Mouse (Mus musculus) testis, adult 2 months (tissue): ENCODE results near the gene Zc3h7b.

ENCODE experiments used
- CTCF ChIP-seq: fragments of 200-500 bp; IDR thresholded peaks from 2 replicates; pipeline ENCODE4 v1.5.1; 2012; ENCODE audit warnings: low read depth, mild to moderate bottlenecking, inconsistent platforms, low read length, moderate library complexity; ENCODE audit not compliant: control insufficient read depth, insufficient read depth, insufficient replicate concordance
- POLR2A ChIP-seq: fragments of 200-500 bp; IDR thresholded peaks from 2 replicates; pipeline ENCODE4 v1.6.1; 2012; ENCODE audit warnings: low read depth, mild to moderate bottlenecking, inconsistent platforms, low read length, moderate library complexity; ENCODE audit not compliant: control insufficient read depth

DNA sequence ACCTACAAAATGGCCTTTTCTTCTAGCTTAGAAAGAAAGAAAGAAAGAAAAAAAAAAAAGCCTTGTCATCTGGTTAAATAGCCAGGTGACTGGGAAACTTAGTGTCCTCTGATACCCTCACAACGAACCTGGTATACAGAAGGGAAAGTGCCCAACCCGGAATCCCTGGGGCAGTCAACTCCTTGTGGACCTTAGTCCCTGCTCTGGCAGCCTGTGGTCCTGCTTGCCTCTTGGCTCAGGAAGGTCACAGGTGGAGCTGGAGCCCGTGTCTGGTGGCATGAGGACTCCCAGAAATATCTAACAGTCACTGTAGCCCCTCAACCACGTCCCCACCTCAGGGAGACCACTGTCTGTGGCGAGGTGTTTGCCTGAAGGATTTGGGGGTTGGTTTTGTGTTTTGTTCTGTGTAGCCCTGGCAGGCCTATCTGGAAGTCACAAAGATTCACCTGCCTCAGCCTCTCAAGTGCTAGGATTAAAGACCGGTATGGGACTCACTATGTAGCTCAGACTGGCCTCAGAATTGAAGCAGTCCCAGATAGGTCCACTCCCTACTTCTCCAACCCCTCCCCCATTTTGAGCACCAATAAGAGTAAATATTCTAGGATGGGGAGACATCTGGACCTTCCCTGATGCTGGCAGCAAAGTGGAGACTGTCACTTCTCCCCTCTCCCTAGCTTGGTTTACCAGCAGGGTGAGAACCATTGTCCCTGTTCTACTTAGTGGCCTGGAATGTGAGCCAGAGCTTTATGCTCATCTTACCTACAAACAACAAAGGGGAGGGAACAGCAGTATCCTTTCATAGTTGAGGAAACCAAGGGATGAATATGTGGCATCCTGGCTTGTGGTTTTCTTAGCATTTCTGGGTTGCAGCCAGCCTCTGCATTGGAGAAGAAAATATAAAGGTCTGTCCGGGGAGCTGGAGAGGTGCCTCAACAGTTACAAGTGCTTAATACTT, 92.4 kb downstream of the Zc3h7b start:
- TF ChIP-seq POLR2A: no peak
- no peak for TF ChIP-seq CTCF
